ENCODE assay signal across 8 mouse cellular contexts in genomic region chr2:170070641-170071241, GRCm38 (mm10).
DNase-seq lines count a peak whose midpoint lies in the region; TF ChIP-seq lines count a peak whose summit lies in the region.

No protein-coding gene starts in this region.

- no peak for TF ChIP-seq POLR2A in cerebellum, adult 2 months (IDR thresholded peaks at IDR 0.05; ENCODE audit: borderline replicate concordance, insufficient read depth, low read length)

- no peak overlapping the region for H3K27ac ChIP-seq in cerebellum, adult 2 months (ENCODE audit: insufficient read depth, low read length)

- H3K27me3 ChIP-seq in cerebellum, adult 2 months (ENCODE audit: control insufficient read depth, insufficient read depth, low read length), result no peaks in the 10 kb centered on the region; the same call in 1 of the 2 replicates

- no peak overlapping the region for H3K4me3 ChIP-seq in cerebellum, adult 2 months (replicated peaks; ENCODE audit: insufficient read depth, low read depth, low read length)

- intact Hi-C loops in left cerebral cortex, postnatal 25 days (cut with DNase I), result no loop called here

- H3K4me1 ChIP-seq in cerebellum, adult 2 months (ENCODE audit: control insufficient read depth, insufficient read depth, low read length), result no peaks in the 10 kb centered on the region

- 26% methylated on average over 15 of the region's 15 CpGs for WGBS in cerebellum, adult 2 months

- TF ChIP-seq CTCF in cerebellum, adult 2 months (IDR thresholded peaks at IDR 0.05; ENCODE audit: borderline replicate concordance, insufficient read depth, low read depth, low read length), result no peak

- DNase-seq in kidney, adult 18-20 months, result peak; percentile 21
- DNase-seq in kidney, adult 11 months, result no peak
- DNase-seq in embryo, embryonic 11.5 days (ENCODE audit: low read depth, low spot score), result peak; percentile 54
- DNase-seq in hindlimb bud, embryonic 11.5 days (ENCODE audit: extremely low spot score, low read depth, low spot score), result peak; percentile 73
- DNase-seq in ovary, adult 18-20 months (ENCODE audit: low spot score), result peak; percentile 24
- no peak for DNase-seq in left cerebral cortex, postnatal 25 days (ENCODE audit: low spot score in 2 of 2)
- no peak for DNase-seq in thymus, postnatal 25 days
- DNase-seq in cerebellum, adult 2 months, result no peak

Comparison
In these comparisons a context has a peak if more than half of its experiments do, and no peak if none do; other contexts are left out.
1. DNase-seq: peak in kidney, adult 18-20 months (single experiment), embryo, embryonic 11.5 days (single experiment), hindlimb bud, embryonic 11.5 days (single experiment) and ovary, adult 18-20 months (single experiment); none in kidney, adult 11 months (single experiment), left cerebral cortex, postnatal 25 days (0 of 2), thymus, postnatal 25 days (single experiment) and cerebellum, adult 2 months (0 of 2).